Mouse (Mus musculus) ES-Bruce4 (cell line): Measurements from ENCODE around the gene Cdc37l1.

Experiments
- CTCF ChIP-seq: IDR thresholded peaks from one replicate; pipeline ENCODE4 v1.8.1; 2011; ENCODE audit warnings: low read depth, low read length
- POLR2A ChIP-seq: IDR thresholded peaks from one replicate; pipeline ENCODE4 v1.8.1; 2011; ENCODE audit warnings: low read length; ENCODE audit not compliant: insufficient read depth

DNA sequence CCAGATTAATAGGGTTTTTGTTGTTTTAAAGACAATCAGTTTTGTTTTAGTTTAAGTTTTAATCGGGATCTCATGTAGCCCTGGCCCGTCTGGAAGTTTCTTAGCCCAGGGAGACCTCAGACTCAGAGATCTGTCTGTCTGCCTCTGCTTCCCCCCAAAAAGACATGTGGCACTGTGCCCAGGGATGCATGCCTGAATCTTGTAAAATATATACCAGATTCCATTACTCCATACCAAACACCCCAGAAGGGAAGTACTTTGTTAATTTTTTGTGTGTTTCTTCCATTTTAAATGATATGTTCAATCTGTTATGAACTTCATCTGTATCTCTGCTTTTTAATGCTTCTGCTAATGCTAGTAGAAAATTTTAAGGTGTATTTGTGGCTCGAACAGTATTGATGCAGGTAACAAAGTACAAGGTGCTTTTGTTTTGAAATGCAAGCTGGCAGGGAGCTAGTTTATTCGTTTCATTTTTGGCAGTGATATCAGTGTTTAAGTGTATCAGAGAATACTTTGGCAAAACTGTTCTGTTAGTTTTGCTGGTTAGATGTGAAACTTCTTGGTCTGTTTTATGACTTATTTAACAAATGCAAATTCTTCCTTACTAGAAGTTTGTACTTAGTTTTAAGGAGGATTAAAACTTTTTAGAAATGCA is 8.0 kb downstream of the Cdc37l1 start:
- TF ChIP-seq POLR2A (no peak), CTCF (no peak)
